ENCODE assay signal across 12 mouse cellular contexts in the genomic region with DNA sequence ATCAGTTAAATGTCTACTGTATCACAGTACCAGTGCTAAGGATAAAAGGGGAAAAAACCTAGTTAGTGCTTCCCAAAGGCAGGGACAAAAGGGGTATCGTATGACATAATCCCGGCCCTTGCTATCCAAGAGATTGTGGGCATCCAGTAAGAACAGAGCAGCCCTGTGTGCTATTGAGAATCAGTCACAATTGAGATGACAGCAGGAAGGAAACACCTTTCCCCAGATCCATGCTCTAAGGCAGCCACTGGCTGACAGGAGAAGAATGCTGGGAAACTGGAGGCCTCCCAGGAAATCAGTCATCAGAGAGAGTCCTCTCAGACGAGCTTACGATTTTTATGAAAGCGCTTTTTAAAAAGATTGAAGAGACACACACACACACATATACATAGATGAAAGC. TPM values are rescaled to one million over a fixed set of nuclear protein-coding genes. Genes with fewer than 3 reads are reported as not detected.
DNase-seq lines count a peak whose midpoint lies in the region; ATAC-seq and TF ChIP-seq lines count a peak whose summit lies in the region.
"Had no signal": no experiment of that assay in that cellular context is flagged by ENCODE, and none has a peak within 500 bp of the region (broad histone marks: within the 10 kb centered on the region; RNA-seq: fewer than 3 reads in every experiment).

No protein-coding gene starts in this region.

- intact Hi-C loops in left cerebral cortex, postnatal 25 days (cut with DNase I): loop anchor here (5.0 kb wide), 2 partner anchors 100 to 475 kb away; no protein-coding TSS in a partner anchor

- H3K4me3 ChIP-seq in forebrain, embryonic 12.5 days (replicated peaks): no peak overlapping the region
- H3K4me3 ChIP-seq in forebrain, embryonic 10.5 days: no peak overlapping the region
- no peak overlapping the region for H3K4me3 ChIP-seq in liver, postnatal 0 days (ENCODE audit: low read depth, low read length)
- H3K4me3 ChIP-seq in heart, embryonic 16.5 days (ENCODE audit: low read length): no peak overlapping the region
- no peak overlapping the region for H3K4me3 ChIP-seq in intestine, postnatal 0 days (ENCODE audit: low read depth, low read length)
- H3K4me3 ChIP-seq: hindbrain, embryonic 13.5 days had no signal

- no peaks in the 10 kb centered on the region for H3K36me3 ChIP-seq in forebrain, embryonic 12.5 days (replicated peaks)
- H3K36me3 ChIP-seq in forebrain, embryonic 10.5 days (replicated peaks): no peaks in the 10 kb centered on the region
- peaks cover 16% of the 10 kb centered on the region; the same call in 1 of the 2 replicates for H3K36me3 ChIP-seq in liver, postnatal 0 days (replicated peaks; ENCODE audit: insufficient read depth, low read length)
- no peaks in the 10 kb centered on the region; the same call in 1 of the 2 replicates for H3K36me3 ChIP-seq in heart, embryonic 16.5 days (ENCODE audit: control insufficient read depth, insufficient read depth)
- peaks cover 5% of the 10 kb centered on the region; the same call in 1 of the 2 replicates for H3K36me3 ChIP-seq in intestine, postnatal 0 days (ENCODE audit: control insufficient read depth, insufficient read depth)

- H3K4me1 ChIP-seq in forebrain, embryonic 12.5 days: peaks cover 22% of the 10 kb centered on the region
- H3K4me1 ChIP-seq in forebrain, embryonic 10.5 days: peaks cover 32% of the 10 kb centered on the region
- peaks cover 49% of the 10 kb centered on the region for H3K4me1 ChIP-seq in liver, postnatal 0 days (ENCODE audit: insufficient read depth)
- peaks cover 6% of the 10 kb centered on the region; the same call in 1 of the 2 replicates for H3K4me1 ChIP-seq in heart, embryonic 16.5 days (ENCODE audit: control insufficient read depth, insufficient read depth, low read length)
- H3K4me1 ChIP-seq in intestine, postnatal 0 days (replicated peaks; ENCODE audit: control insufficient read depth, insufficient read depth, low read length): no peaks in the 10 kb centered on the region; the same call in 1 of the 2 replicates

- peak; percentile 25; the same call in 1 of the 2 replicates for ATAC-seq in forebrain, embryonic 12.5 days (ENCODE audit: low FRiP score)
- no peak for ATAC-seq in liver, postnatal 0 days
- ATAC-seq in heart, embryonic 16.5 days (replicated peaks; ENCODE audit: extremely low read depth, insufficient read depth, low FRiP score): no peak; the same call in 1 of the 2 replicates
- ATAC-seq in intestine, postnatal 0 days: no peak
- ATAC-seq: activated CD4-positive, CD25-positive, alpha-beta regulatory T cell, adult 4 months had no signal

- no peak for TF ChIP-seq EP300 in liver, postnatal 0 days (IDR thresholded peaks at IDR 0.05; ENCODE audit: low read depth)

- TF ChIP-seq CTCF in liver, postnatal 0 days (IDR thresholded peaks at IDR 0.05; ENCODE audit: low read depth): no peak
- no peak for TF ChIP-seq CTCF in intestine, postnatal 0 days (IDR thresholded peaks at IDR 0.05; ENCODE audit: low read depth)

- no peak overlapping the region for H3K27ac ChIP-seq in forebrain, embryonic 12.5 days
- no peak overlapping the region for H3K27ac ChIP-seq in forebrain, embryonic 10.5 days
- peak overlapping the region; percentile 77 for H3K27ac ChIP-seq in liver, postnatal 0 days (ENCODE audit: low read depth)
- 0 out of 2 replicates have a peak overlapping the region, but pooled peaks have one; percentile 9 for H3K27ac ChIP-seq in heart, embryonic 16.5 days (ENCODE audit: low read length)
- no peak overlapping the region for H3K27ac ChIP-seq in intestine, postnatal 0 days (ENCODE audit: low read depth, low read length)
- H3K27ac ChIP-seq: hindbrain, embryonic 13.5 days had no signal

- no peak for DNase-seq in forebrain, embryonic 10.5 days (ENCODE audit: extremely low spot score, low spot score)
- no peak for DNase-seq in liver, postnatal 0 days
- DNase-seq in liver: no peak
- DNase-seq in kidney, postnatal 25 days: peak; percentile 49 to 56
- DNase-seq in left cerebral cortex, postnatal 25 days (ENCODE audit: low spot score in 2 of 2): no peak
- DNase-seq: gastrocnemius, postnatal 25 days had no signal

- no peak overlapping the region for H3K9ac ChIP-seq in forebrain, embryonic 12.5 days
- no peak overlapping the region for H3K9ac ChIP-seq in liver, postnatal 0 days (replicated peaks)
- no peak overlapping the region for H3K9ac ChIP-seq in heart, embryonic 16.5 days (ENCODE audit: low read length)
- no peak overlapping the region for H3K9ac ChIP-seq in intestine, postnatal 0 days (ENCODE audit: low read depth, low read length)
- H3K9ac ChIP-seq: hindbrain, embryonic 13.5 days had no signal

- H3K27me3 ChIP-seq in forebrain, embryonic 12.5 days: no peaks in the 10 kb centered on the region
- H3K27me3 ChIP-seq in forebrain, embryonic 10.5 days (ENCODE audit: poor library complexity, severe bottlenecking): no peaks in the 10 kb centered on the region
- H3K27me3 ChIP-seq in liver, postnatal 0 days (ENCODE audit: insufficient read depth, low read length): no peaks in the 10 kb centered on the region
- H3K27me3 ChIP-seq in heart, embryonic 16.5 days (ENCODE audit: control insufficient read depth, insufficient read depth, low read length): no peaks in the 10 kb centered on the region
- no peaks in the 10 kb centered on the region for H3K27me3 ChIP-seq in intestine, postnatal 0 days (replicated peaks; ENCODE audit: control insufficient read depth, insufficient read depth, low read length)
- H3K27me3 ChIP-seq: hindbrain, embryonic 13.5 days had no signal

- WGBS in forebrain, embryonic 12.5 days: 45% methylated on average over 5 of the region's 5 CpGs
- 67% methylated on average over 5 of the region's 5 CpGs for WGBS in forebrain, embryonic 10.5 days
- 74% methylated on average over 5 of the region's 5 CpGs for WGBS in liver, postnatal 0 days (ENCODE audit: insufficient replicate concordance)
- 55% methylated on average over 5 of the region's 5 CpGs for WGBS in heart, embryonic 16.5 days
- 70% methylated on average over 5 of the region's 5 CpGs for WGBS in intestine, postnatal 0 days

- H3K4me2 ChIP-seq in forebrain, embryonic 12.5 days: no peak overlapping the region
- H3K4me2 ChIP-seq in liver, postnatal 0 days (ENCODE audit: low read depth, low read length): no peak overlapping the region
- no peak overlapping the region for H3K4me2 ChIP-seq in heart, embryonic 16.5 days (ENCODE audit: low read depth, low read length)
- no peak overlapping the region for H3K4me2 ChIP-seq in intestine, postnatal 0 days (replicated peaks; ENCODE audit: low read depth)
- H3K4me2 ChIP-seq: hindbrain, embryonic 13.5 days had no signal

- H3K9me3 ChIP-seq in forebrain, embryonic 12.5 days: no peaks in the 10 kb centered on the region
- H3K9me3 ChIP-seq in forebrain, embryonic 10.5 days: no peaks in the 10 kb centered on the region
- no peaks in the 10 kb centered on the region for H3K9me3 ChIP-seq in liver, postnatal 0 days (ENCODE audit: low read length)
- no peaks in the 10 kb centered on the region for H3K9me3 ChIP-seq in heart, embryonic 16.5 days (replicated peaks; ENCODE audit: control insufficient read depth, low read length)
- no peaks in the 10 kb centered on the region for H3K9me3 ChIP-seq in intestine, postnatal 0 days (ENCODE audit: control insufficient read depth)
- H3K9me3 ChIP-seq: G1E; hindbrain, embryonic 13.5 days had no signal

RNA-seq across cellular contexts. Expression of a gene that starts 42.6 kb away (rescaled TPM):
- polyA plus RNA-seq in forebrain, embryonic 12.5 days (2016; fragmentation: Nextera tagmentation; extraction: Ambion mirVana): 5.9 and 7.5 TPM in 2 replicates
- polyA plus RNA-seq in forebrain, embryonic 10.5 days (2016; fragmentation: Nextera tagmentation; extraction: Ambion mirVana): 2.2 and 2.6 TPM in 2 replicates
- 9.9 and 11.0 TPM in 2 replicates for polyA plus RNA-seq in liver, postnatal 0 days (2015; fragmentation: Nextera tagmentation; extraction: Ambion mirVana)
- 4.1 and 4.5 TPM in 2 replicates for polyA plus RNA-seq in heart, embryonic 16.5 days (2015; fragmentation: Nextera tagmentation; extraction: Ambion mirVana)
- 1.4 and 1.5 TPM in 2 replicates for polyA plus RNA-seq in intestine, postnatal 0 days (2015; fragmentation: Nextera tagmentation; extraction: Ambion mirVana)
- total RNA-seq in left cerebral cortex, postnatal 25 days (2021): 10 to 100 TPM; 15.2 to 17.4 TPM

Comparison
In these comparisons a context has a peak if more than half of its experiments do, and no peak if none do; other contexts are left out.
1. H3K27ac ChIP-seq: peak in liver, postnatal 0 days (single experiment) and heart, embryonic 16.5 days (single experiment); none in forebrain, embryonic 12.5 days (single experiment), forebrain, embryonic 10.5 days (single experiment) and intestine, postnatal 0 days (single experiment).
2. DNase-seq: peak in kidney, postnatal 25 days (2 of 2); none in forebrain, embryonic 10.5 days (single experiment), liver, postnatal 0 days (single experiment), liver (single experiment) and left cerebral cortex, postnatal 25 days (0 of 2).